Mouse (Mus musculus) layer of hippocampus, adult 18-20 months (tissue): ENCODE results near the gene Gm10354. TPM values are rescaled to one million over a fixed set of nuclear protein-coding genes. Genes with fewer than 3 reads are reported as not detected.
"Not testable (repeated sequence)": the region's sequence is repeated elsewhere in the genome, so short reads cannot be mapped to it uniquely, and the experiment has no call there.

ENCODE experiments used
- DNase-seq, 2 experiments: peaks; one replicate each; pipeline ENCODE4 v3.0.0; 2022; ENCODE audit warnings: low spot score in 2 of 2
- long read RNA-seq: library from polyadenylated mRNA; stranded (forward); transcript quantifications from one replicate; pipeline ENCODE4 v2.0.0, GENCODE M21; 2021
- total RNA-seq, 2 experiments: library from RNA; stranded (reverse); gene quantifications; 2 replicates each; pipeline ENCODE4 v1.2.3; 2021

Gm10354 gene
- not detected for total RNA-seq
- long read RNA-seq: 0 reads

- not testable (repeated sequence) for DNase-seq
Observed at GRCm38 (mm10) chr5:14978835-14979234, at the start of gene Gm10354. Gm10354 (minus strand) TSS chr5:14978935.

- DNase-seq: not testable (repeated sequence)
Observed at GRCm38 (mm10) chr5:15024316-15024715, 45.6 kb upstream of the Gm10354 start.

GRCm38 (mm10) chr5:15020067-15020466 is 41.3 kb upstream of the Gm10354 start:
- not testable (repeated sequence) for DNase-seq

- DNase-seq: not testable (repeated sequence)
Observed at GRCm38 (mm10) chr5:15010639-15011582, 32.2 kb upstream of the Gm10354 start.

GRCm38 (mm10) chr5:15006907-15007306 is 28.2 kb upstream of the Gm10354 start:
- DNase-seq: not testable (repeated sequence)

- DNase-seq: not testable (repeated sequence)
Observed at GRCm38 (mm10) chr5:15006288-15006687, 27.6 kb upstream of the Gm10354 start.

GRCm38 (mm10) chr5:15005584-15005983 is 26.8 kb upstream of the Gm10354 start:
- DNase-seq: not testable (repeated sequence)

- DNase-seq: not testable (repeated sequence)
Observed at GRCm38 (mm10) chr5:15004569-15005562, 26.1 kb upstream of the Gm10354 start.

- DNase-seq: not testable (repeated sequence)
Observed at GRCm38 (mm10) chr5:14998077-14998476, 19.3 kb upstream of the Gm10354 start.

- not testable (repeated sequence) for DNase-seq
Observed at GRCm38 (mm10) chr5:14997556-14997955, 18.8 kb upstream of the Gm10354 start.

- DNase-seq: not testable (repeated sequence)
Observed at GRCm38 (mm10) chr5:14996670-14997249, 18.0 kb upstream of the Gm10354 start.

GRCm38 (mm10) chr5:14994124-14994523 is 15.4 kb upstream of the Gm10354 start:
- DNase-seq: not testable (repeated sequence)

- DNase-seq: not testable (repeated sequence)
Observed at GRCm38 (mm10) chr5:14990375-14991158, 11.8 kb upstream of the Gm10354 start.

- not testable (repeated sequence) for DNase-seq
Observed at GRCm38 (mm10) chr5:14986649-14987387, 8.1 kb upstream of the Gm10354 start.

GRCm38 (mm10) chr5:14977368-14977767 is 1.4 kb downstream of the Gm10354 start:
- DNase-seq: not testable (repeated sequence)

- DNase-seq: not testable (repeated sequence)
Observed at GRCm38 (mm10) chr5:14975294-14975693, 3.4 kb downstream of the Gm10354 start.

- not testable (repeated sequence) for DNase-seq
Observed at GRCm38 (mm10) chr5:14972841-14973240, 5.9 kb downstream of the Gm10354 start.

GRCm38 (mm10) chr5:14963821-14964220 is 14.9 kb downstream of the Gm10354 start:
- peak in 1 of 2 experiments; percentile 30 for DNase-seq

- DNase-seq: not testable (repeated sequence)
Observed at GRCm38 (mm10) chr5:14961502-14961901, 17.2 kb downstream of the Gm10354 start.
